7 mouse cellular contexts compared by ENCODE assay signal in genomic region chr9:123112805-123113521, GRCm38 (mm10). TPM values are rescaled to one million over a fixed set of nuclear protein-coding genes. Genes with fewer than 3 reads are reported as not detected.
DNase-seq lines count a peak whose midpoint lies in the region; ATAC-seq lines count a peak whose summit lies in the region.

Gene Zdhhc3 (minus strand): TSS chr9:123113205.
Gene Exosc7 (plus strand): TSS chr9:123113215.

- H3K9ac ChIP-seq in intestine, embryonic 15.5 days: peak within 1 kb of the TSS; percentile 95

- DNase-seq in adrenal gland, adult 18-20 months (ENCODE audit: low spot score in 2 of 2): peak; percentile 87 to 89
- peak; percentile 95 for DNase-seq in embryo, embryonic 11 days
- DNase-seq in gastrocnemius, postnatal 36 days: peak; percentile 73 to 81
- peak; percentile 90 to 96 for DNase-seq in left cerebral cortex, postnatal 25 days (ENCODE audit: low spot score in 2 of 2)
- DNase-seq in midbrain, embryonic 10.5 days (ENCODE audit: low spot score): peak; percentile 89
- DNase-seq in right cerebral cortex, postnatal 4 days: peak; percentile 88

- no peaks in the 10 kb centered on the region for H3K9me3 ChIP-seq in intestine, embryonic 15.5 days
- no peaks in the 10 kb centered on the region for H3K9me3 ChIP-seq in midbrain, embryonic 10.5 days (replicated peaks)

- peak; percentile 96 for ATAC-seq in intestine, embryonic 15.5 days

- intact Hi-C loops in gastrocnemius, postnatal 36 days (cut with DNase I): no loop called here
- intact Hi-C loops in left cerebral cortex, postnatal 25 days (cut with DNase I): loop anchor here (5.0 kb wide), 1 partner anchor 91 kb away; the partner anchor contains the start of gene Tmem42

- H3K4me3 ChIP-seq in intestine, embryonic 15.5 days (replicated peaks): peak within 1 kb of the TSS; percentile 98
- H3K4me3 ChIP-seq in midbrain, embryonic 10.5 days: peak within 1 kb of the TSS; percentile 96

- H3K4me2 ChIP-seq in intestine, embryonic 15.5 days (replicated peaks): peak within 1 kb of the TSS; percentile 79

- H3K36me3 ChIP-seq in intestine, embryonic 15.5 days: no peaks in the 10 kb centered on the region
- H3K36me3 ChIP-seq in midbrain, embryonic 10.5 days: peaks cover 31% of the 10 kb centered on the region

- peak within 1 kb of the TSS; percentile 98 for H3K27ac ChIP-seq in intestine, embryonic 15.5 days
- H3K27ac ChIP-seq in midbrain, embryonic 10.5 days (replicated peaks): peak within 1 kb of the TSS; percentile 98

- H3K27me3 ChIP-seq in intestine, embryonic 15.5 days (replicated peaks): no peaks in the 10 kb centered on the region
- no peaks in the 10 kb centered on the region for H3K27me3 ChIP-seq in midbrain, embryonic 10.5 days (ENCODE audit: low read depth, poor library complexity, severe bottlenecking)

- under 1% methylated on average over 79 of the region's 79 CpGs for WGBS in intestine, embryonic 15.5 days
- under 1% methylated on average over 79 of the region's 79 CpGs for WGBS in midbrain, embryonic 10.5 days

- peaks cover 13% of the 10 kb centered on the region for H3K4me1 ChIP-seq in intestine, embryonic 15.5 days (replicated peaks)
- H3K4me1 ChIP-seq in midbrain, embryonic 10.5 days: peaks cover 32% of the 10 kb centered on the region

RNA-seq across cellular contexts. Expression of gene Zdhhc3, which starts in this region (rescaled TPM):
- 10 to 100 TPM; 53.5 to 76.3 TPM for total RNA-seq in adrenal gland, adult 18-20 months (2021)
- 10 to 100 TPM; 47.5 to 56.3 TPM for total RNA-seq in gastrocnemius, postnatal 36 days (2021)
- polyA plus RNA-seq in intestine, embryonic 15.5 days (2015; fragmentation: Nextera tagmentation; extraction: Ambion mirVana): 78.6 and 82.6 TPM in 2 replicates
- total RNA-seq in left cerebral cortex, postnatal 25 days (2021): 10 to 100 TPM; 67.1 to 68.9 TPM
- polyA plus RNA-seq in midbrain, embryonic 10.5 days (2016; fragmentation: Nextera tagmentation; extraction: Ambion mirVana): 79.2 and 81.9 TPM in 2 replicates

RNA-seq across cellular contexts. Expression of gene Exosc7, which starts in this region (rescaled TPM):
- 10 to 100 TPM; 27.3 to 34.6 TPM for total RNA-seq in adrenal gland, adult 18-20 months (2021)
- 10 to 100 TPM; 16.6 to 19.7 TPM for total RNA-seq in gastrocnemius, postnatal 36 days (2021)
- 135 and 138 TPM in 2 replicates for polyA plus RNA-seq in intestine, embryonic 15.5 days (2015; fragmentation: Nextera tagmentation; extraction: Ambion mirVana)
- total RNA-seq in left cerebral cortex, postnatal 25 days (2021): 10 to 100 TPM; 39.3 to 43.1 TPM
- polyA plus RNA-seq in midbrain, embryonic 10.5 days (2016; fragmentation: Nextera tagmentation; extraction: Ambion mirVana): 138 and 157 TPM in 2 replicates

Comparison
In these comparisons a context has a peak if more than half of its experiments do, and no peak if none do; other contexts are left out.
1. Peak in every context shown above with its lines: DNase-seq, ATAC-seq, H3K4me3 ChIP-seq and H3K27ac ChIP-seq.